Mouse (Mus musculus): ENCODE data around the gene Ilvbl. TPM values are rescaled to one million over a fixed set of nuclear protein-coding genes. Genes with fewer than 3 reads are reported as not detected.
"Not testable (repeated sequence)": the region's sequence is repeated elsewhere in the genome, so short reads cannot be mapped to it uniquely, and the experiment has no call there.

Ilvbl gene
- polyA plus RNA-seq, 1 experiment from 2014 or later, result 22.6 TPM

GRCm38 (mm10) chr10:78594157-78594556 lies 20.0 kb downstream of the Ilvbl start:
- 84% methylated on average over 6 of the region's 6 CpGs for WGBS
- ATAC-seq (replicated peaks; ENCODE audit: low FRiP score) (no peak), DNase-seq (ENCODE audit: low spot score) (peak; percentile 32)
- Histone ChIP-seq H3K4me1 (replicated peaks; ENCODE audit: control insufficient read depth, insufficient read depth, low read length) (peaks cover 7% of the 10 kb centered on the region), H3K9me3 (ENCODE audit: control insufficient read depth, low read length) (no peaks in the 10 kb centered on the region), H3K4me3 (ENCODE audit: low read depth, low read length) (no peak overlapping the region), H3K4me2 (ENCODE audit: low read depth, low read length, severe bottlenecking) (no peak overlapping the region), H3K27me3 (ENCODE audit: control insufficient read depth, insufficient read depth, low read length) (no peaks in the 10 kb centered on the region), H3K27ac (ENCODE audit: low read depth, low read length) (no peak overlapping the region), H3K9ac (ENCODE audit: low read length) (no peak overlapping the region), H3K36me3 (ENCODE audit: control insufficient read depth, insufficient read depth, low read length) (no peaks in the 10 kb centered on the region)

DNA sequence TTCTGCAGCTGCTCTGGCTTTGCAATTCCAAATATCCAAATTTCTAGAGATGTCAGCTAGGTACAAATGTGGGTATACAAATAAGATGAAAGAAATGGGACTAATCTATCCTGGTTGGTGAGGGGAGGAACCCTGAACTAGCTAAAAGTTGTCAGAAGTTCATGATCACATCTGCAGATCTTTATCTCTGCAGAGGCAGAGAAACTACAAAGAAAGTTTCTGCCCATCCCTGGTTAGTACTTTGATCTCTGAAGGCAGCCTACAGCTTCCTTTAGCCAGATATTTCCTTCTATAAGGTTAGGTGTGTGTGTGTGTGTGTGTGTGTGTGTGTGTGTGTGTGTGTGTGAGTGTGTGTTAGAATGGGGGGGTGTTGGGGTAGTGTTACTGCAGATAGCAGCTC lies 20.4 kb downstream of the Ilvbl start:
- H3K4me1 ChIP-seq (replicated peaks; ENCODE audit: control insufficient read depth, insufficient read depth, low read length), result peaks cover 7% of the 10 kb centered on the region
- no peak overlapping the region for H3K4me3 ChIP-seq (ENCODE audit: low read depth, low read length)
- no peaks in the 10 kb centered on the region for H3K36me3 ChIP-seq (ENCODE audit: control insufficient read depth, insufficient read depth, low read length)
- DNase-seq (ENCODE audit: low spot score), result no peak
- no peaks in the 10 kb centered on the region for H3K9me3 ChIP-seq (ENCODE audit: control insufficient read depth, low read length)
- H3K27ac ChIP-seq (ENCODE audit: low read depth, low read length), result no peak overlapping the region
- no peak overlapping the region for H3K9ac ChIP-seq (ENCODE audit: low read length)
- ATAC-seq (replicated peaks; ENCODE audit: low FRiP score), result no peak
- no peak overlapping the region for H3K4me2 ChIP-seq (ENCODE audit: low read depth, low read length, severe bottlenecking)
- no peaks in the 10 kb centered on the region for H3K27me3 ChIP-seq (ENCODE audit: control insufficient read depth, insufficient read depth, low read length)

GRCm38 (mm10) chr10:78599865-78600264 lies 25.7 kb downstream of the Ilvbl start:
- no peaks in the 10 kb centered on the region for H3K9me3 ChIP-seq (ENCODE audit: control insufficient read depth, low read length)
- H3K4me3 ChIP-seq (ENCODE audit: low read depth, low read length), result no peak overlapping the region
- H3K9ac ChIP-seq (ENCODE audit: low read length), result no peak overlapping the region
- no peaks in the 10 kb centered on the region for H3K36me3 ChIP-seq (ENCODE audit: control insufficient read depth, insufficient read depth, low read length)
- H3K27me3 ChIP-seq (ENCODE audit: control insufficient read depth, insufficient read depth, low read length), result no peaks in the 10 kb centered on the region
- no peak for DNase-seq (ENCODE audit: low spot score)
- no peaks in the 10 kb centered on the region for H3K4me1 ChIP-seq (replicated peaks; ENCODE audit: control insufficient read depth, insufficient read depth, low read length)
- no peak overlapping the region for H3K4me2 ChIP-seq (ENCODE audit: low read depth, low read length, severe bottlenecking)
- no peak for ATAC-seq (replicated peaks; ENCODE audit: low FRiP score)
- H3K27ac ChIP-seq (ENCODE audit: low read depth, low read length), result no peak overlapping the region
- WGBS, result 86% methylated on average over 5 of the region's 5 CpGs

- DNase-seq (ENCODE audit: low spot score) (peak; percentile 45), ATAC-seq (replicated peaks; ENCODE audit: low FRiP score) (no peak)
- no peaks in the 10 kb centered on the region for H3K36me3 ChIP-seq (ENCODE audit: control insufficient read depth, insufficient read depth, low read length)
These were observed 30.9 kb downstream of the Ilvbl start for GRCm38 (mm10) chr10:78605080-78605479.

DNA sequence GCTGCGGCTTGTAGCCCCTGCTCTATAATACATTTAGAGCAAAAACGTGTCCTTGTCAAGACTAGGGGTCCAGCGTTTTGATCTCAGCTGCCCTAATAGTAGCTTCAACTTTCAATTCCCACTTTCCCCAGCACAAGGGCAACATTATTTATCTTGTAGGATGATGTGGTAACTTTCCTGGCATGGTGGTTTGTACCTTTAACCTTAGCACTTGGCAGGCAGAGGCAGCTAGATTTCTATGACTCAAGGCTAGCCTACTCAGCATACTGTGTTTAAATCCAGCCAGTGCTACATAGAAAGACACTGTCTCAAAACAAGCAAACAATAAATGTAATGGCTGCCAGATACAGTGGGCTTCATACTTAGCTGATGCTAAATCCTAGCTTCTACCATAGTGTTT lies 33.5 kb downstream of the Ilvbl start:
- Histone ChIP-seq H3K4me2 (ENCODE audit: low read depth, low read length, severe bottlenecking) (no peak overlapping the region), H3K36me3 (ENCODE audit: control insufficient read depth, insufficient read depth, low read length) (no peaks in the 10 kb centered on the region), H3K27me3 (ENCODE audit: control insufficient read depth, insufficient read depth, low read length) (no peaks in the 10 kb centered on the region), H3K9me3 (ENCODE audit: control insufficient read depth, low read length) (no peaks in the 10 kb centered on the region), H3K4me3 (ENCODE audit: low read depth, low read length) (no peak overlapping the region), H3K27ac (ENCODE audit: low read depth, low read length) (no peak overlapping the region), H3K4me1 (replicated peaks; ENCODE audit: control insufficient read depth, insufficient read depth, low read length) (no peaks in the 10 kb centered on the region), H3K9ac (ENCODE audit: low read length) (no peak overlapping the region)
- DNase-seq (ENCODE audit: low spot score) (peak; percentile 19), ATAC-seq (replicated peaks; ENCODE audit: low FRiP score) (no peak)
- 77% methylated on average over 3 of the region's 3 CpGs for WGBS

More at GRCm38 (mm10) chr10:78605080-78605479, 30.9 kb downstream of the Ilvbl start:
- WGBS, result 51% methylated on average over 3 of the region's 3 CpGs
- no peaks in the 10 kb centered on the region for H3K27me3 ChIP-seq (ENCODE audit: control insufficient read depth, insufficient read depth, low read length)
- no peak overlapping the region for H3K4me3 ChIP-seq (ENCODE audit: low read depth, low read length)
- H3K4me1 ChIP-seq (replicated peaks; ENCODE audit: control insufficient read depth, insufficient read depth, low read length), result no peaks in the 10 kb centered on the region
- H3K27ac ChIP-seq (ENCODE audit: low read depth, low read length), result no peak overlapping the region
- no peak overlapping the region for H3K4me2 ChIP-seq (ENCODE audit: low read depth, low read length, severe bottlenecking)
- no peak overlapping the region for H3K9ac ChIP-seq (ENCODE audit: low read length)
- H3K9me3 ChIP-seq (ENCODE audit: control insufficient read depth, low read length), result no peaks in the 10 kb centered on the region

GRCm38 (mm10) chr10:78617974-78618373 lies 43.8 kb downstream of the Ilvbl start, which contains the start of gene Olfr1357:
TSS of gene Olfr1357 (minus strand) at chr10:78618074.
- 96% methylated on average over 1 of the region's 1 CpGs for WGBS
- ATAC-seq (replicated peaks; ENCODE audit: low FRiP score) (no peak), DNase-seq (ENCODE audit: low spot score) (peak; percentile 16)
- no peak within 1 kb of the TSS for H3K9ac ChIP-seq (ENCODE audit: low read length)
- no peak within 1 kb of the TSS for H3K27ac ChIP-seq (ENCODE audit: low read depth, low read length)
- no peak within 1 kb of the TSS for H3K4me3 ChIP-seq (ENCODE audit: low read depth, low read length)
- no peak within 1 kb of the TSS for H3K4me2 ChIP-seq (ENCODE audit: low read depth, low read length, severe bottlenecking)
- no peaks in the 10 kb centered on the region for H3K36me3 ChIP-seq (ENCODE audit: control insufficient read depth, insufficient read depth, low read length)
- no peaks in the 10 kb centered on the region for H3K9me3 ChIP-seq (ENCODE audit: control insufficient read depth, low read length)
- H3K4me1 ChIP-seq (replicated peaks; ENCODE audit: control insufficient read depth, insufficient read depth, low read length), result no peaks in the 10 kb centered on the region
- no peaks in the 10 kb centered on the region for H3K27me3 ChIP-seq (ENCODE audit: control insufficient read depth, insufficient read depth, low read length)

DNA sequence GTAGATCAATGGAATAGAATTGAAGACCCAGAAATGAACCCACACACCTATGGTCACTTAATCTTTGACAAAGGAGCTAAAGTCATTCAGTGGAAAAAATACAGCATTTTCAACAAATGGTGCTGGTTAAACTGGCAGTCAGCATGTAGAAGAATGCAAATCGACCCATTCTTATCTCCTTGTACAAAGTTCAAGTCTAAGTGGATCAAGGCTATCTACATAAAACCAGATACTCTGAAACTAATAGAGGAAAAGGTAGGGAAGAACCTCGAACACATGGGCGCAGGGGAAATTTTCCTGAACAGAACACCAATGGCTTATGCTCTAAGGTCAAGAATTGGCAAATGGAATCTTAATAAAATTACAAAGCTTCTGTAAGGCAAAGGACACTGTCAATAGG lies 49.0 kb downstream of the Ilvbl start:
- 80% methylated on average over 3 of the region's 3 CpGs for WGBS
- H3K27ac ChIP-seq (ENCODE audit: low read depth, low read length); H3K4me1 ChIP-seq (replicated peaks; ENCODE audit: control insufficient read depth, insufficient read depth, low read length); H3K9me3 ChIP-seq (ENCODE audit: control insufficient read depth, low read length); DNase-seq (ENCODE audit: low spot score); H3K4me3 ChIP-seq (ENCODE audit: low read depth, low read length); ATAC-seq (replicated peaks; ENCODE audit: low FRiP score); H3K36me3 ChIP-seq (ENCODE audit: control insufficient read depth, insufficient read depth, low read length); H3K9ac ChIP-seq (ENCODE audit: low read length); H3K4me2 ChIP-seq (ENCODE audit: low read depth, low read length, severe bottlenecking); H3K27me3 ChIP-seq (ENCODE audit: control insufficient read depth, insufficient read depth, low read length): not testable (repeated sequence)

DNA sequence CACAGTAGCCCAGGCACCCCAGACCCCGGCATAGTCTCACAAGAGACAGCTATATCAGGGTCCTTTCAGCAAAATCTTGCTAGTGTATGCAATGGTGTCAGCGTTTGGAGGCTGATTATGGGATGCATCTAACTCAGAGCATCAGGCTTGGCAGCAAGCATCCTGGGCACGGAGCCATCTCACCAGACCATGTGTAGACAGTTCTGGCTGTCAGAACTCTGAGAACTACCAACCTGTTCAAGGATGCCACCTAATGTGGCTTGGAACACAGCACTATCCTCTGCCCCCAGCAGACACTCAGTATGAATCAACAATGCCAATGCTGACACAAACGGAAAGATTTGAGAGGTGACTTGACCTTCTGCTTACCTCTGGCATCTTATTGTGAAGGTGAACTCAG lies 56.0 kb downstream of the Ilvbl start:
- ATAC-seq (replicated peaks; ENCODE audit: low FRiP score) (no peak), DNase-seq (ENCODE audit: low spot score) (no peak)
- Histone ChIP-seq H3K36me3 (ENCODE audit: control insufficient read depth, insufficient read depth, low read length) (no peaks in the 10 kb centered on the region), H3K9me3 (ENCODE audit: control insufficient read depth, low read length) (no peaks in the 10 kb centered on the region), H3K4me2 (ENCODE audit: low read depth, low read length, severe bottlenecking) (no peak overlapping the region), H3K4me1 (replicated peaks; ENCODE audit: control insufficient read depth, insufficient read depth, low read length) (no peaks in the 10 kb centered on the region), H3K27ac (ENCODE audit: low read depth, low read length) (no peak overlapping the region), H3K27me3 (ENCODE audit: control insufficient read depth, insufficient read depth, low read length) (no peaks in the 10 kb centered on the region), H3K9ac (ENCODE audit: low read length) (no peak overlapping the region), H3K4me3 (ENCODE audit: low read depth, low read length) (no peak overlapping the region)
- WGBS, result 83% methylated on average over 4 of the region's 4 CpGs

DNA sequence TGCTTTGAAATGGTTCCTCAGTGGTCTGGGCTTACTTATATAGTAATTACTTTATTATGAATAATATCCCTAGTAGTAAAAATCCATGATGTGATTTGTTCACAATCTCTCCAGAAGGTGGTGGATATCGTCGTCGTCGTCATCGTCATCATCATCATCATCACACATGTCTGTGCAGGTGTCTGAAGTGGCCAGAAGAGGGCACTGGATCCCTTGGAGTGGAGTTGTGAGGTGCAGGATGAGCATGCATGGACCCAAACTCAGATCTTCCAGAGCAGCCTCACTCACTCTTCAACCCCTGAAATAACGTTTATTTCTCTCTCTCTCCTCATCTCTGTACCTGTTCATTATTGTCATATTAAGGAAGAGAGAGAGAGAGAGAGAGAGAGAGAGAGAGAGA lies 58.2 kb downstream of the Ilvbl start:
- 15% methylated on average over 6 of the region's 6 CpGs for WGBS

More for the DNA sequence above, 58.2 kb downstream of the Ilvbl start:
- Histone ChIP-seq H3K36me3 (ENCODE audit: control insufficient read depth, insufficient read depth, low read length) (no peaks in the 10 kb centered on the region), H3K4me1 (replicated peaks; ENCODE audit: control insufficient read depth, insufficient read depth, low read length) (no peaks in the 10 kb centered on the region), H3K4me3 (ENCODE audit: low read depth, low read length) (no peak overlapping the region), H3K4me2 (ENCODE audit: low read depth, low read length, severe bottlenecking) (no peak overlapping the region), H3K27me3 (ENCODE audit: control insufficient read depth, insufficient read depth, low read length) (no peaks in the 10 kb centered on the region), H3K9ac (ENCODE audit: low read length) (no peak overlapping the region), H3K27ac (ENCODE audit: low read depth, low read length) (no peak overlapping the region), H3K9me3 (ENCODE audit: control insufficient read depth, low read length) (no peaks in the 10 kb centered on the region)
- DNase-seq (ENCODE audit: low spot score), result peak; percentile 71
- ATAC-seq (replicated peaks; ENCODE audit: low FRiP score), result peak; percentile 64; the same call in 1 of the 2 replicates
